Mouse (Mus musculus) layer of hippocampus, postnatal 14 days (tissue): ENCODE measurements around the gene Bcl7c. TPM values are rescaled to one million over a fixed set of nuclear protein-coding genes. Genes with fewer than 3 reads are reported as not detected.

Experiments used
- microRNA-seq, 2 experiments: library from miRNA; unstranded; fragments of <30 nt; microRNA quantifications; one replicate each; pipeline ENCODE4 v1.2.0; 2021
- total RNA-seq, 2 experiments: library from RNA; stranded (reverse); gene quantifications; 2 replicates each; pipeline ENCODE4 v1.2.3; 2021

The Bcl7c gene
- total RNA-seq, 2 experiments from 2014 or later = 30.3 to 38.0 TPM

Small RNAs within 50 kb of the gene (microRNA-seq; reads per million reads assigned to microRNA genes)
- gene Mir762 = 0 reads per million in 2 experiments

Other genes with a start within 250 kb of the Bcl7c start
- 10 to 100 TPM; 29.4 to 31.3 TPM for gene Prr14, start 249.3 kb downstream of the Bcl7c start, total RNA-seq
- gene Fbrs, start 229.7 kb downstream of the Bcl7c start, total RNA-seq = 10 to 100 TPM; 62.9 to 66.8 TPM
- 100 to 1,000 TPM; 104 to 115 TPM for gene Srcap, start 196.9 kb downstream of the Bcl7c start, total RNA-seq
- 10 to 100 TPM in 1 of 2 experiments, 1 to 10 TPM in 1; 9.8 to 11.0 TPM for gene Gm42715, start 189.3 kb downstream of the Bcl7c start, total RNA-seq
- gene Tmem265, start 147.5 kb downstream of the Bcl7c start, total RNA-seq = 1 to 10 TPM in 1 of 2 experiments, under 1 TPM in 1; 0.94 to 2.2 TPM
- 10 to 100 TPM; 79.5 to 83.7 TPM for gene Phkg2, start 135.6 kb downstream of the Bcl7c start, total RNA-seq
- 10 to 100 TPM in 1 of 2 experiments, 1 to 10 TPM in 1; 9.3 to 12.4 TPM for gene Ccdc189, start 120.3 kb downstream of the Bcl7c start, total RNA-seq
- 10 to 100 TPM; 69.9 to 72.1 TPM for gene Rnf40, start 120.2 kb downstream of the Bcl7c start, total RNA-seq
- gene Zfp629, start 93.1 kb downstream of the Bcl7c start, total RNA-seq = 10 to 100 TPM; 21.3 to 22.6 TPM
- 1 to 10 TPM; 3.2 to 5.4 TPM for gene Ctf1, start 3.8 kb upstream of the Bcl7c start, total RNA-seq
- gene Ctf2, start 23.2 kb upstream of the Bcl7c start, total RNA-seq = not detected
- 10 to 100 TPM; 73.0 to 73.5 TPM for gene Fbxl19, start 35.6 kb upstream of the Bcl7c start, total RNA-seq
- 10 to 100 TPM; 22.4 to 22.7 TPM for gene Orai3, start 60.9 kb upstream of the Bcl7c start, total RNA-seq
- 10 to 100 TPM; 38.2 to 41.8 TPM for gene Setd1a, start 67.7 kb upstream of the Bcl7c start, total RNA-seq
- gene Gm49388, start 76.7 kb upstream of the Bcl7c start, total RNA-seq = 1 to 10 TPM; 4.1 to 4.7 TPM
- 1 to 10 TPM; 5.9 to 6.6 TPM for gene Hsd3b7, start 91.7 kb upstream of the Bcl7c start, total RNA-seq
- gene Stx4a, start 115.4 kb upstream of the Bcl7c start, total RNA-seq = 10 to 100 TPM; 51.4 to 59.6 TPM
- 100 to 1,000 TPM; 341 to 360 TPM for gene Stx1b, start 115.6 kb upstream of the Bcl7c start, total RNA-seq
- 10 to 100 TPM; 28.1 to 29.0 TPM for gene Zfp646, start 167.3 kb upstream of the Bcl7c start, total RNA-seq
- 10 to 100 TPM; 22.4 to 23.9 TPM for gene Zfp668, start 167.9 kb upstream of the Bcl7c start, total RNA-seq
- gene Prss53, start 182.0 kb upstream of the Bcl7c start, total RNA-seq = 1 to 10 TPM in 1 of 2 experiments, under 1 TPM in 1; 0.98 to 1.4 TPM
- gene Gm21974, start 186.5 kb upstream of the Bcl7c start, total RNA-seq = not detected
- 10 to 100 TPM; 20.2 to 24.7 TPM for gene Vkorc1, start 186.7 kb upstream of the Bcl7c start, total RNA-seq
- 10 to 100 TPM; 38.5 to 48.9 TPM for gene Bckdk, start 195.1 kb upstream of the Bcl7c start, total RNA-seq
- gene Kat8, start 203.6 kb upstream of the Bcl7c start, total RNA-seq = 10 to 100 TPM; 24.0 to 30.0 TPM
- under 1 TPM in 1 of 2 experiments, not detected in 1; 0.60 TPM for gene Prss8, start 221.2 kb upstream of the Bcl7c start, total RNA-seq
- gene Prss36, start 237.8 kb upstream of the Bcl7c start, total RNA-seq = 10 to 100 TPM; 12.2 to 12.4 TPM